Mouse (Mus musculus) liver, embryonic 14.5 days (tissue): ENCODE measurements around the gene Shtn1.

Experiments
- CTCF ChIP-seq: IDR thresholded peaks from 2 replicates; pipeline ENCODE4 v1.5.1; 2016; ENCODE audit warnings: antibody characterized with exemption, low read depth, control low read depth
- EP300 ChIP-seq: IDR thresholded peaks from 2 replicates; pipeline ENCODE4 v1.6.1; 2016; ENCODE audit warnings: antibody characterized with exemption, low read depth

- TF ChIP-seq CTCF (no peak), EP300 (no peak)
Measured at GRCm38 (mm10) chr19:59098315-59098714, 22.4 kb upstream of the Shtn1 start.
